Mouse (Mus musculus) lung, adult 2 months (tissue): ENCODE results near the gene Kctd8.

Experiments
- CTCF ChIP-seq: fragments of 200-500 bp; IDR thresholded peaks from 2 replicates; pipeline ENCODE4 v1.5.1; 2011; ENCODE audit warnings: mild to moderate bottlenecking, low read length, control low read depth; ENCODE audit not compliant: insufficient read depth
- POLR2A ChIP-seq: fragments of 200-500 bp; IDR thresholded peaks from 2 replicates; pipeline ENCODE4 v1.6.1; 2011; ENCODE audit warnings: low read depth, mild to moderate bottlenecking, control low read depth, low read length, borderline replicate concordance; ENCODE audit errors: extremely low read depth

- no peak for TF ChIP-seq CTCF
- TF ChIP-seq POLR2A = no peak
These were observed 89.1 kb downstream of the Kctd8 start for GRCm38 (mm10) chr5:69252366-69252765.
